Mouse (Mus musculus) forebrain, postnatal 0 days (tissue): Measurements from ENCODE around the gene Gmcl1. TPM values are rescaled to one million over a fixed set of nuclear protein-coding genes. Genes with fewer than 3 reads are reported as not detected.
A peak's percentile ranks its signal among the peaks of the same experiment; 100 is the strongest.

Experiments
- ATAC-seq: fragments of 200-750 bp; cut with Nextera tagmentation; 2 replicates; pipeline ENCODE4 v1.8.0; 2017; ENCODE audit warnings: mild to moderate bottlenecking, moderate library complexity
- DNase-seq: peaks from one replicate; pipeline ENCODE4 v3.0.0-alpha.2; 2015
- H3K27ac ChIP-seq: fragments of 300-500 bp; sonication (generic); 2 replicates; pipeline ENCODE4 v1.5.1; 2014; ENCODE audit warnings: low read depth, mild to moderate bottlenecking, antibody characterized with exemption, low read length, moderate library complexity, mixed read lengths
- H3K27me3 ChIP-seq: fragments of 300-500 bp; sonication (generic); 2 replicates; pipeline ENCODE4 v1.6.1; 2014; ENCODE audit warnings: mild to moderate bottlenecking, low read length, mixed read lengths; ENCODE audit not compliant: insufficient read depth
- H3K36me3 ChIP-seq: fragments of 300-500 bp; sonication (generic); 2 replicates; pipeline ENCODE4 v1.6.1; 2014; ENCODE audit warnings: mild to moderate bottlenecking, moderate library complexity; ENCODE audit not compliant: insufficient read depth
- H3K4me1 ChIP-seq: fragments of 300-500 bp; sonication (generic); 2 replicates; pipeline ENCODE4 v1.6.1; 2014; ENCODE audit warnings: antibody characterized with exemption; ENCODE audit not compliant: insufficient read depth
- H3K4me2 ChIP-seq: fragments of 300-500 bp; sonication (generic); 2 replicates; pipeline ENCODE4 v1.6.1; 2014; ENCODE audit warnings: low read depth, mild to moderate bottlenecking, moderate library complexity
- H3K4me3 ChIP-seq: fragments of 300-500 bp; sonication (generic); 2 replicates; pipeline ENCODE4 v1.5.1; 2014; ENCODE audit warnings: low read depth, low read length, mixed read lengths
- H3K9ac ChIP-seq: fragments of 300-500 bp; sonication (generic); 2 replicates; pipeline ENCODE4 v1.6.1; 2014; ENCODE audit warnings: mild to moderate bottlenecking
- H3K9me3 ChIP-seq: fragments of 300-500 bp; sonication (generic); 2 replicates; pipeline ENCODE4 v1.6.1; 2016; ENCODE audit warnings: low read length
- CTCF ChIP-seq: sonication (generic); IDR thresholded peaks from 2 replicates; pipeline ENCODE4 v1.5.1; 2016; ENCODE audit warnings: antibody characterized with exemption, control low read depth, low read depth
- WGBS: fragments of 180-500 bp; shearing (Covaris S2); extraction: QIAGEN DNeasy Blood & Tissue Kit; methylation state at CpG from one replicate; pipeline ENCODE4 v1.1.7; 2014; 5-methylcytosine and 5-hydroxymethylcytosine counted together
- polyA plus RNA-seq: library from polyadenylated mRNA; unstranded; fragments of >200 nt; fragmentation: Nextera tagmentation; extraction: Ambion mirVana; gene quantifications from 2 replicates; pipeline ENCODE4 v1.2.1, GENCODE M21; 2015
- total RNA-seq: library from RNA; depleted of rRNA; stranded (reverse); fragments of >200 nt; gene quantifications from 2 replicates; pipeline ENCODE4 v1.2.3, GENCODE M21; 2014

The Gmcl1 gene
- total and polyA plus RNA-seq, 2 experiments from 2014 or later, result 23.6 to 26.5 TPM

DNA sequence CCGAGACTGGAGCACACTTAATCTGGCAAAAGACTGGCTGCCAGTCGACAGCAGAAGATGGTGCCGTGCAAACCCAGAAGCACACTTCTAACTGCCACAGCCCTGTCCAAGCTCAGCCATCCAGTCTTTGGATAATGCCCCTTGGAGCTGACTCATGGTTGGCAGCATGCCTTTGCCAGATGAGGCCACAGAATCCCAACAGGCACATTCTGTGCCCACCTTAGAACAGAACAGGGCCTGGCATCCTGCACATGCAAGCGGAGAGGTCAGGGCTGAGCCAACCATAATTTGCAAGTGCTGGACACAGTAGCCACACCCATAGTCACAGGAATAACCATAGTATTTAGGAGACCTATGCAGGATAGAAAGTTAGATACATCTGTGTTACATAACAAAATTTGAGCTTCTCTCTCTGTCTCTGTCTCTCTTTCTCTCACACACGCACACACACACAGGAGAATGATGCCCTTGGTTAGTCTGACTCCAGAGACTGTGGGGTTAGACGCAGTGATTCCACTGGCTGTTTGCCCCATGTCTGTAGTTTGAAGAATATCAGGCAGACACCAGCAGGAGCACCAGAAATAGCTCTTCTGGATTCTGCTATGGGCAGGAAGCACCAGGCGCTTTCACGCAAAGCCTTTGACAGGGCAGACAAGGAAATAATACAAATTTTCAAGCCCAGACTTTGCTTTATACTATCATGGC lies 43.0 kb upstream of the Gmcl1 start:
- WGBS, result 79% methylated on average over 8 of the region's 8 CpGs
- DNase-seq (no peak), ATAC-seq (no peak)

DNA sequence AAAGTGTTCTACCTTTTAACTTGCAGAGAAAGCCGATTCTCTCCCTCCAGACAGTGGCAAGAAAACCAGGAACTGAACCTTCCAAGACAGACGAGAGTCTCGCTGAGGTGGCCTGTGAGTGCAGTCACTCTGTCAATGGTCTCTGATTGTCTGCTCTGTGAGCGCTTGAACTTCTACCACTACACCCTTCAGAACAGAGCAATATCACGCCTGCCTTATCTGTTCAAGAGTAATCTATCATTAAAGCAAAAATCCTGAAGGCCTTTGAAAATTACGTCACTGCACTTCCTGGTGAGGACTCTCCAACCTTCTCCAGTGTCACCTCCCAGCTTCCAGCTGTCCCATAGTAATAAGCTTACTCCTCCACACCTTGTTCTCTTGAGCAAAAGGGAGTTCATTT lies 41.8 kb upstream of the Gmcl1 start:
- WGBS, result 84% methylated on average over 6 of the region's 6 CpGs
- no peaks in the 10 kb centered on the region for H3K27me3 ChIP-seq
- no peaks in the 10 kb centered on the region for H3K4me1 ChIP-seq
- no peak overlapping the region for H3K4me2 ChIP-seq
- no peak overlapping the region for H3K4me3 ChIP-seq
- H3K36me3 ChIP-seq, result no peaks in the 10 kb centered on the region
- no peak overlapping the region for H3K9ac ChIP-seq
- H3K27ac ChIP-seq, result no peak overlapping the region
- ATAC-seq (no peak), DNase-seq (no peak)
- H3K9me3 ChIP-seq, result no peaks in the 10 kb centered on the region
- TF ChIP-seq CTCF, result no peak

More for the DNA sequence above, 43.0 kb upstream of the Gmcl1 start:
- Histone ChIP-seq H3K36me3 (no peaks in the 10 kb centered on the region), H3K4me3 (no peak overlapping the region), H3K4me1 (no peaks in the 10 kb centered on the region), H3K27me3 (no peaks in the 10 kb centered on the region), H3K4me2 (no peak overlapping the region), H3K9me3 (no peaks in the 10 kb centered on the region), H3K27ac (no peak overlapping the region), H3K9ac (no peak overlapping the region)
- TF ChIP-seq CTCF, result no peak

GRCm38 (mm10) chr6:86773830-86774229 lies 40.6 kb upstream of the Gmcl1 start:
- ATAC-seq, result no peak
- WGBS, result 90% methylated on average over 4 of the region's 4 CpGs
- Histone ChIP-seq H3K9ac (no peak overlapping the region), H3K4me2 (no peak overlapping the region), H3K36me3 (no peaks in the 10 kb centered on the region), H3K27me3 (no peaks in the 10 kb centered on the region), H3K27ac (no peak overlapping the region), H3K4me3 (no peak overlapping the region), H3K9me3 (no peaks in the 10 kb centered on the region), H3K4me1 (no peaks in the 10 kb centered on the region)
- no peak for DNase-seq
- 0 out of 2 replicates have a peak, but pooled peaks have one; percentile 6 for TF ChIP-seq CTCF

DNA sequence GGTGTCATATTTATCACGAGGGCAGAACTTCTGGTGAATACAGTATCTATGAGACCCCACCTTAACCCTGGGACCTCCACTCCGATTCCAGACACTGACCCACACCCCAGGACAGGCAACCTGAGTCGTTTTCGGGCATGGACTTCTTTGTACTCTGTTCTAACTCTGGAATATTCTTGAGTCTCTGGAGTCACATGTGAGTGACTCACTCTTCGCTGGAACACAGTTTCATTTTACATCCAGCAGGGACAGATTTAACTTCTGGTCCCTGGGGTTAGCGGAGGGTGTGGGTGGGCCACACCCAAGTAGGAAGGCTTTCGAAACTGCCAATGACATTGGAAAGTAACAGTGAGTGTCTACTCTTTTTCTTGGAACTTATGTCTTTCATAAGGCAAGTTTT lies 39.4 kb upstream of the Gmcl1 start:
- Histone ChIP-seq H3K36me3 (no peaks in the 10 kb centered on the region), H3K4me1 (no peaks in the 10 kb centered on the region), H3K27ac (no peak overlapping the region), H3K4me3 (no peak overlapping the region), H3K9me3 (no peaks in the 10 kb centered on the region), H3K4me2 (no peak overlapping the region), H3K9ac (no peak overlapping the region), H3K27me3 (no peaks in the 10 kb centered on the region)
- no peak for TF ChIP-seq CTCF
- 85% methylated on average over 7 of the region's 7 CpGs for WGBS
- ATAC-seq, result no peak
- no peak for DNase-seq

DNA sequence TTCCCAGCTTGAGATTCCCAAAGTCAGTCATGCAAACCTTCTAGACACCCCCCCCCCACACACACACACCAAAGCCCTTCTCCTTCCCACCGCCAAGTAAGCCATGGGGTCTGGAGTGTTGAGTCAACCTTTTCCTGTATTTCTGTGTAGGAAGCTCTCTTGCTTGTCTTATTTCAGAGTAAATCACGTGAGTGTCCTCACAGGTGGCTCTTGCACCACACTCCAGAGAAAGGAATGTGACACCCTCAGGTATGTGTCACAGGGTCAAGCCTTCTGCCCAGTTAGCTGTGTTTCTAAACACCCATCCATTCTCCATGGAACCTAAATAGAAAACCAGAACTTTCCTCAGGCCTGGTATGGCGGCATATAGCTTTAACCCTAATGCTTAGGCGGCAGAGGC lies 35.8 kb upstream of the Gmcl1 start:
- WGBS, result 90% methylated on average over 4 of the region's 4 CpGs

GRCm38 (mm10) chr6:86768186-86768776 lies 35.1 kb upstream of the Gmcl1 start:
- H3K27me3 ChIP-seq, result no peaks in the 10 kb centered on the region
- no peak overlapping the region for H3K4me2 ChIP-seq
- no peak overlapping the region for H3K4me3 ChIP-seq
- ATAC-seq, result no peak
- H3K9me3 ChIP-seq, result no peaks in the 10 kb centered on the region
- H3K9ac ChIP-seq, result no peak overlapping the region
- no peak overlapping the region for H3K27ac ChIP-seq
- no peaks in the 10 kb centered on the region for H3K4me1 ChIP-seq
- 86% methylated on average over 4 of the region's 4 CpGs for WGBS
- no peak for TF ChIP-seq CTCF
- no peak for DNase-seq
- H3K36me3 ChIP-seq, result no peaks in the 10 kb centered on the region

More for the DNA sequence above, 35.8 kb upstream of the Gmcl1 start:
- DNase-seq (no peak), ATAC-seq (no peak)
- Histone ChIP-seq H3K36me3 (no peaks in the 10 kb centered on the region), H3K9ac (no peak overlapping the region), H3K4me3 (no peak overlapping the region), H3K4me2 (no peak overlapping the region), H3K27ac (no peak overlapping the region), H3K27me3 (no peaks in the 10 kb centered on the region), H3K4me1 (no peaks in the 10 kb centered on the region), H3K9me3 (no peaks in the 10 kb centered on the region)
- no peak for TF ChIP-seq CTCF

DNA sequence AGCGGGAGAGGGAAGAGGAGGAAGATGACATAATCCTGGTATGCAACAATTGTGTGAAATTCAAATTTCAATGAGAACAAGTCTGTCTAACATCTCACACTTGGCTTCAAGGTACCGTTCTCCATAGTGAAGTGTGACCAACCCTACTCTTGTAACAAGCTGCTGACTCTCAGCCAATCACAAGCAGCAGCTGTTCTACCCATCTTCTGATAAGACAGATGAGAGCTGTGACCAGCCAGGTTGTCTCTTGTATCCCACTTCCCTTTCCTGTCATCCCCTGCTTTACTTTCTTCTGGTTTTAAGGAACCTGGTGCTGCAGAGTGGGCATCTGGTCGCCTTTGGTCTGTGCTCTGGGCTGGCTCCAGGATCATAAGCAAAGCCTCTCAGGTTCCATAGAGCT lies 34.3 kb upstream of the Gmcl1 start:
- no peaks in the 10 kb centered on the region for H3K4me1 ChIP-seq
- ATAC-seq, result no peak
- WGBS, result 77% methylated on average over 3 of the region's 3 CpGs
- no peak overlapping the region for H3K4me3 ChIP-seq
- no peak overlapping the region for H3K9ac ChIP-seq
- no peaks in the 10 kb centered on the region for H3K9me3 ChIP-seq
- no peaks in the 10 kb centered on the region for H3K27me3 ChIP-seq
- TF ChIP-seq CTCF, result no peak
- no peak overlapping the region for H3K27ac ChIP-seq
- H3K4me2 ChIP-seq, result no peak overlapping the region
- no peaks in the 10 kb centered on the region for H3K36me3 ChIP-seq
- DNase-seq, result no peak
